Mouse (Mus musculus) layer of hippocampus, adult 9-11 months (tissue): Measurements from ENCODE around the gene Igsf8.
"Not testable (repeated sequence)": the region's sequence is repeated elsewhere in the genome, so short reads cannot be mapped to it uniquely, and the experiment has no call there.

Source experiments
- DNase-seq: peaks from one replicate; pipeline ENCODE4 v3.0.0; 2022

Igsf8 gene

DNA sequence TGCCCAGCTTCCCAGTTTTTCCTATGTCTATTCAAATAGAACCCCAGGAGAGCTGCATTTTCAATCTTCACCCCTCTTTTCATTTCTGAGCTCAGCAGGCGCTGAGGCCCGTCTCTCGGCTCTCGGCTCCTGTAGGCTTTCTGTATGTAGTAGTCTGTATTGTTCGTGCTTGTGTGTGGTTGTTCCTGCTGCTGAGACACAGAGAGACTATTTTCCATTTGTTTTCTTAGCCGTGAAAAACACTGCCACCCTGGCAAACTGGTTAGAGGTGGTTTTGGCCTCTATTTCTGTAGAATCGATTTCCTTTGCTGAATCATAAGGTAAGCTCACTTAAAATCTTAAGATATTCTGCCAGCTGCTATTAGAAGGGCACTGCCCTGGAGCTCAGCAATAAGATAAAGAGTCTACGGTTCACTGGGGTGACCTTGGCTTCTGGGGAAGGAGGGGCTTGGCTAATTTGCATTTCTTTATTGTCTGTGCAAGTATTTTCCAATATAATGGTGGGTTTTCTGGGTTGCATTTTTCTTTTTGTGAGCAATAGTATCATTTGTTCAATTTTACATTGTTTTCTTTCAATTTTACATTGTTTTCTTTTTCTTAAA lies at the start of gene Igsf8:
Igsf8 (plus strand) TSS at position 165 of the 602 bp plus-strand sequence.
- no peak for DNase-seq

DNA sequence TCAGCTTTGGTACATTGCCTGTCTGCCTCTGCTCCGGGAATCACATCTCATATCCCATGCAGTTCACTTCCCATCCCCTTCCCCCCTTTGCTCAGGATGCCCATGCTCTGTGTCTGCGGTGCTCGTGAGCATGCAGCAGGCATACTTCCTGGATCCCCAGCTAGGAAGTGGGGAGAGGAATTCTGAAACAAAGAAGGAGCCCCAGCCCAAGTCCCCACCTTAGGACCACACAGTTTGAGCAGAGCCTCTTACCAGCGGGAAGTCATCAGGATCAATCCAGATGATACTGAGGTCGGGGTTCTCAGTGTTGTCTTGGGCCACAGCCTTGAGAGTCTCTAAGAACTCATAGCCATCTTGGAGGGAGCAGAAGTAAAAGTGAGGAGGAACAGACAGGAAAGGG lies 48.7 kb upstream of the Igsf8 start:
- DNase-seq, result no peak

DNA sequence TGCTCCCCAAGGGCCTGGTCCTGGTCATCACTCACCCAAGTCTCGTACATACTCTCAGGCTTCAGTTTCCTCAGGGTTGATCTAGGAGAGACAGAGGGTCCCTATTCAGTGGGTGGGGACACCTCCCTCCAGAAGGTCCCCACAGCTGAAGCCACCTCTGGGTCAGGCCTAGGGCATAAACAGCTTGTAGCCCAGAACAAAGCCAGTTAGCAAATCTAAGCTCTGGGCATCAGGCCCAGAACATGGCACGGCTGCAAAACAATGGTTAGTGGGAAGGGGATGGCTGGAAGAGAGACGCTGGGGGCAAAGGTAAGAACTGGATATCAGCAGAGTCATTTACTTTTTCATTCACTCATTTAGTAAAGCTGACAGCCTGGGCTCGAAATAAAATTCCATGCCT lies 47.7 kb upstream of the Igsf8 start:
- no peak for DNase-seq

DNA sequence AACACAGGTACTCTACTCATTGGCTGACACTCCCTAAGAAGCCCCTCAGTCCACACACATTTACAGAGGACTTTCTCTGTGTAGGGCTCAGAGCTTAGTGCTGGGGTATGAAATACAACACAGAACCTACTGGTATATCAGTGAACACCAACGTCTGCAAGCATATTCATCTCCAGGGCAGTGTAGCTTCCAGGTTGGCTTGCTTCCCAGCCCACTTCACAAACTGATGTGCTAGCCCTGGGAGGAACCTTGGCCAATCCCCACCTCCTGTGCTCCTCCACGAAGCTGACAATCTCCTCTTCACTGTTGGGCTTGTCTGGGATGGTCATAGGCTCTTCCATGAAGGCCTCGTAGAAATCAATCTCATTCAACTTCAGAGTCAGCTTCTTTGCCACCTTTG lies 46.7 kb upstream of the Igsf8 start:
- no peak for DNase-seq

DNA sequence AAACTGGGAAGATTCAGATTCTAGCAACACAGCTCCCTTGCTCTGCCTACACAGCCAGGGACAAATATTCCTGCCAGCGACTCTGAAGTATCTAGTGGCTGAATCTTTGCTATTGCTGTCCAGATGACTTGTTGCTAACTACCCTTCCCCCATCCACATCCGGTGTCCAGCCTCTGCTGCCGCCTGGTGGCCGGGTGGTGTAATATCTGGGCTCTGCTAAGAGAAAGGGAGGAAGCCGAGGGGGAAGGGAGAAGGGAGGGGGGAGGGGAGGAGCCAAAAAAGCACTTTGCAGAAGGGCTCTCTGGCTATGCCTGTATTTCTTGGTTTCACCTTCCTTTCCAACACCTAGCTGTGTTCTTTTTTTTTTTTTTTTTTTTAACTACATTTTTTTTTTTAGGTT lies 44.3 kb upstream of the Igsf8 start:
- DNase-seq, result peak; percentile 90

DNA sequence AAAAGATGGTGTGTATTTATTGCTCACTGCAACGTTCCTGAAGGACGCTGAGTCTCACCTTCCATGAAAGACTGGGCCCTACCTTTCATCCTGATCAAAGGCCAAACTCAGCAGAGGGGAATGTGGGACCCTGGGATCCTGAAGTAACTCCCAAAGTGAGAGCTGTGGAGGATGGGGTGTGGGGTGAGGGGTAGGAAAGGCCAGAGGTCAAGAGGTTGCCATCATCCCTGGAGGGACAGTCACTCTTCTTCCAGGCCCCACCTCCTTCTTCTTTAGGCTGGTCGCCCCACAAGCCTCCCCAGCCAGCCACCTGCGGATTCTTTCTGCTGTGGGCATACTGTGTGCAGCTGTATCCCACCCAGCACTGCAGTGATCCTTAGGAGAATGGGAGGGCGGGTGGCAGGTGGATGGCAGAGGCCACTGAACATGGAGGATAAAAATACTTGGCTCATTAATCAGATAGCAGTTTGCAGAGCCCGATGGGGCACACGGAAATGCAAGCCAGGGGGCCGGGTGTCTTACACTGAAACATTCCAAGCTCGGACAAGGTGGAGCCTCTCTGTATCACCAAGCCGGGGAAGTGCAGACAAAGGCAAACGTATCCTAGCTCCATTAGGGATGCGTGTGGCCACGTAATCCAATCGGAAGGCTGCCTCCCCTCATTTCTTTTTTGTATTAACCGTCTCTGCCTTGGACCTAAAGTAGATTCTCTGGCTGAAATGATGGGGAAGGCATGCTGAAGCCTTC lies 43.1 kb upstream of the Igsf8 start:
- no peak for DNase-seq

DNA sequence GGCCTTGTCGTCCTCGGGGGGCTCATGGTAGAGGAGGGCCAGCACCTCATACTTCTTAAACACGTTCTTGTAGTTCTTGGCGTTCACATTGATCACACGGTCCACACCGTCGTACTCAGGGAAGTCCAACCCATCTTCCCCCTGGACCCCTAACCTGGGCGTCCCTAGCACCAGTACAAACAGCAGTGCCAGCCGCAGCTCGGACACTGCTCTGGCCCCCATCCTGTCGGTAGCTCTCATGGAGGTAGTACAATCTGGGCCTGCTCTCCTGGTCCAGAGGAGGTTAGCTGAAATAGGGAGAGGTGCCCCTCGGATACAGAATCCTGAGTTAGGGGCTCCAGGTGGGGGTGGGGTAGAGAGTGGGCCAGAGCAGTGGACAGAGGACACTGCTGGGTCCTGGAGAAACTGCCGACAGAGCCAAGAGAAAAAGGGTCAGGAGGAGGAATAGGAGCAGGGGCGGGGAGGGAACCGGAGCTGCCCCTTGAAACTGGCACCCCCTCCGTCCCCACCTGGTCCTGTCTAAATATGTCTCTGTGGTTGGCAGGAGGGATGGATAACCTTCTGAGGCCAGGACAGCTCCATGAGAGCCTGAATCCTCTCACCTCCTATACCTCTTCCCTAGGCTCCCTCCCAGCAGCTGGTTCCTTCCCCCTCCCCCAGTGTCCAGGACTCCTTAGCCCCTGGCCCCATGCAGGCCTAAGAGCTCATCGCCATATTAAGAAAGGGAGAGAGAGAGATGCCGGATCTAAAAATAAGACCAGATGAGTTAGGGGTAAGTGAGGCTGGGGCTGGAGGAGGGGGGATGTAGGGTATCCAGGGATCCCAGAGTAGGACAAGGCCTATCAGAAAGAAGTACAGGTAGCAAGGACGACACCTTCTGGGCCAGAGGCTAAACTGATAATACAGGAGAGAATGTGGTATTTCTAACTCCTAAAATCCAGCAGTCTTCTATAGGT lies 41.7 kb upstream of the Igsf8 start, which contains the start of gene Casq1:
Casq1 (minus strand) TSS at position 418 of the 956 bp plus-strand sequence.
- no peak for DNase-seq

DNA sequence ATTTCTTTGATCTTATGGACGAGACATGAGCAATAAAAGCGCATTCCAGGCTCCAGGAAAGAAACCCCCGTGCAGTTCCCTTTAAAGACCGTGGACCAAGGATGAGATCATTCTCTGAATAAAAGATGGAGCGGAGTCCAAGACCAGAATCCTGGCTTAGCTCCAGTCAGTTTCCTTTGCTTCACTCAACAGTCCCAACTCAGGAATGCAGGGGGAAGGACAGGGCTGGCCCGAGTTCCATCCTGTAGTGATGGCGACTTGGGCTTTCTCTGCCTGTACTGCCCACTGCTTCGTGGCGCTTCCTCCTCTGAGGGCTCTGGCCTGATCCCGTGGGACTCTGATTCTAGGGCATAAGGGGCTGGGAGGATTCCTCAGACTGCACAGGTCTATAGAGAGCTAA lies 41.0 kb upstream of the Igsf8 start:
- no peak for DNase-seq

DNA sequence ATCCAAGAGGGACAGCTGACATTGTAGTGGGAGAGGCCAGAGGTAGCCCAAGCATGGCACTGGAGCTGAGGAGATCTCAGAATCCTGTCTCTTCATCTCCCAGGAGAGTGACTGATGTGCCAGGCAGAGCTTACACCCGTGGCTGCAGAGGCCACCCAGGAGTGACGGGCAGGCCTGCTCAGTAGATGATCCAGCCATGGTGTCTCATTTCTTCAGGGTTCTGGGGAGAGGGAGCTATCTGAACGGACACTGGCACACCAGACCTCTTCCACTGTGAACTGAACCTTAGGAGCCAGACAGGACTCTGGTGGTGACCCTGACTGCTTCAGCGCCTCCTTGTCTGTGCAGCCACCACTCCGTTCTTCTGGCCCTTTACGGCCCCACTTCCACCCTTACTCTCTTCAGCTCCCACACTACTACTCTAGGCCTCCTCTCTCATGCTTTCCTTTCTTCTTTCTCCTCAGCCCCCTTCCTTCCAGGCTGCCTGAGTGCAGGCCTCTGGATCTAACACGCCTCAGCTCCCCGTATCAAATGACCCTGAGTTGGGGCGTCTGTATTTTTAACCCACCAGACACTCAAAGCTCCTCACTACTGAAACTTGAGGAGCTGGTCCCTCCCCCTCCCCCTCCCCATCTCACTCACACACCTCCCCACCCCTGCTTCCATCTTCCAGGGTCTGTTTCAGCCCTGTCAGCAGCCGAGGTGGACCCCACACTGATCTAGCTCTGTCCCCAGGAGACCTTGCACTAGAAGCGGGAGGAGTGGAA lies 40.0 kb upstream of the Igsf8 start:
- DNase-seq, result no peak

DNA sequence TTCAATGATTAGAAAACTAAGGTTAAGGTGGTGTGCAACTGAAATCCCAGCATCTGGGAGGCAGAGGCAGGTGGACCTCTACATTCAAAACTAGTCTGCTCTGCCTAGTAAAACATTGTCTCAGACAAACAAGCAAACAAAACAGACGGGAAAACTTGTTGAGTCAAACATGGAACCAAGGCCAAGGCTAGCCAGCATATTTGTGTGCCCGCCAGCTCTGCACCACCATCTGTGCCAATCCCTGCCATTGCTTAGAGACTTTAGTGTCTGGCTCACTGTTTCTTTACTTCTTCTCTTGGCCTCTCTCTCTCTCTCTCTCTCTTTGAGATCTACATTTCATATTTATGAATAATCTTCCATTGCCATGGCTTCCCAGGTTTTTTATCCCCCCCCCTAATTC lies 33.2 kb upstream of the Igsf8 start:
- DNase-seq, result no peak

DNA sequence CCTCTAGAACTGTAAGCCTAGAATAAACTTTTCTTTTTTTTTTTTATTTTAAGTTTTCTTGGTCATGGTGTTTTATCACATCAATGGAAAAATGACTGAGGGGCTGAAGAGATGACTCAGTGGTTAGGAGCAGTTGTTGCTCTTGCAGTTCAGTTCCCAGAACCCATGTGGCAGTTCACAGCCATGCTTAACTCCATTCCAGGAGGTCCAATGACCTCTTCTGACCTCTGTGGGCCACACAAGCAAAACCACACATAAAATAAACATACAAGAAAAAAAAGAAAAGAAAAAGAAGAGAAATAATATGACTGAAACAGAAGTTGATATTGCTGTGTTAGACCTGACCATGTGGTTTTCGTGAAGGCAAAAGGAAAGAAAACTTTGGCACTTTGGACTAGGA lies 32.2 kb upstream of the Igsf8 start:
- DNase-seq, result no peak

DNA sequence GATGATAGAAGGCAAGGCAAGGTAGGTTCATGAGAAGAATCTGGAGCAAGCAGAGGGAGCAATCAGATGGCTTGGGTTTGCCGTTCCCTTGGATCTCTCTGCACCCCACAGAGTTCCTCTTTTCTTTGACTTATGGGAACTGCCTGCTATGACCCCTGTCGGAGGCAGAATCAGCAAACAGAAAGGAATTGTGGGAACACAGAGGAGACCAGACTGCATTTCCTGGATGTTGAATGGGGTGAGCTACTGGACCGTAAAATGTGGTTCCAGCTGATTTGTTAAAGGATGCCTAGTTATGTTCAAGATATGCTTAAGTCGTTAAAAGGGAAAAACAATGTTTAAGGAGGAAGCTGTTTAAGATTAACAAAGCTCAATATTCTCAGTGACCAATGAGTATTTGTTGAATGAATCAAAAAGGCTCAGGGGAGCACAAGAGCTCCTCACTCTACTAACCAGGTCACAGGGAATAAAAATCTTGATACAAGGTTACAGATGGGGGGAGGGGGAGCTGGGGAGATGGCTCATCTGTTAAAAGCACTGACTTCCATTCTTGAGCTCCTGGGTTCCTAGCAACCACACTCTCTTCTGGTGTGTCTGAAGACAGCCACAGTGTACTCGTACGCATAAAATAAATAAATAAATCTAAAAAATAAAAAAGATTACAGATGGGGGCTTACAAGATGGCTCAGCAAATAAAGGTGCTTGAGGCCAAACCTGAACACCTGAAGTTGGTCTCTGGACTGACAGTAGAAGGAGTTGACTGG lies 20.3 kb upstream of the Igsf8 start:
- no peak for DNase-seq

DNA sequence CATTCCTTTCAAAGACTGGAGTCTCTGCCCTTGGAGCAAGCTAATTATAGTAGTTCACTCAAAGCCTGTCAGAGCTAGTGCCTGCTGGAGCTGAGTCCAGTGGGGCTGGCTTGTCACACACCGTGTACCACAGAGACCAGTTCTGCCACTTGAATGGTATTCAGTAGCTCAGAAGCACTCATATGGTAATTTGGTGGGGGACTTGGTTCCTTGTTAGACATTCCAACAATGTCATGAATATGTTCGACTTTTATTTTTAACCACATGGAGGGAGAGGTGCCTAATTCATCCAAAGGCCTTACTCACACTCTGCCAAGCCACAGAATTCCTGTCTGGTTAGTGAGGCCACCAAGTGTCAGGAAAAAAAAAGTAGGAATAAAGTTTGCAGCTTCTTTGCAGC lies 19.0 kb upstream of the Igsf8 start:
- peak; percentile 18 for DNase-seq

DNA sequence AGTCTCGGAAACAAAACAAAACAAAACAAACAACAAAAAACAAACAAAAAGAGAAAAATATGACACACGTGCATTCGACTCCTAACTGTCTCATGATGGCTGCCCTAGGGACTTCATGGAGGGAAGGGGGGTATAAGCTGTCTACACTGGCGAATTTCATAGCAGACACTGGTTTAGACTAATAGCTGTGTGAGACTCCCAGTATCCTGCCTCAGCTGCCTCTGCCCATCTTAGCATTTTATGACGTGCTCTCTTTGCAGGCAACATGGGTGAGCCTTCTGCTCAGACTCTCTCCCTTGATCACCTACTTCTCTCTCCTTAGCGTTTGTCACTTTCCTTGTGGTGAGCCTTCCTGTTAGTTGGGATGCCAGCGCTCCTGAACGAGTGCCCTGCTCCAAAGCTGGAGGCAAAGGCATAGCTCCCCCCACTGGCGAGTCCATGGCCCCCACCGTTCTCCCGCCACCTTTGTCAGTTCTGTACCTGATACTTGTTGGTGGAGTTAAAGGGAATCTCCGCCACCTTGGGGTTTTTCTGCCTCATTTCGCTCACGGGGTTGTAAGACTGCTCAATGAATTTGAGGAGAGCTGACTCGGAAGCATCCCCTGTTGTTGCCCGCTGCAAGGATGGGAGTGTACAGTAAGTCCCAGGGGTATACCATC lies 17.8 kb upstream of the Igsf8 start:
- DNase-seq, result no peak

DNA sequence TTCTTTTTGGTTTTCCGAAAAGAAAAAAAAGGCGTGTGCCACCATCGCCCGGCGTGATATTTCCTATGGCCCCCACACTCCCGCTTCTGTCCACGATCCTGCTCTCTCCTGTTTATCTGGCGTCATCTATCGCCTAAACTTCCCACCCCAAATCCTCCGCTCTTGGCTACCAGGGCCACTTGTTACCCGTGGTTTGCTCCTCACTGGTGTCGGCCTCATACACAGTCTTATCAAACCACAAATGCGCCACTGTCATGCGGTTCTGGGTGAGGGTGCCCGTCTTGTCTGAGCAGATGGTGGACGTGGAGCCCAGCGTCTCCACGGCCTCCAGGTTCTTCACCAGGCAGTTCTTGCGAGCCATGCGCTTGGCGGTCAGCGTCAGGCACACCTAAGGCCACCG lies 16.8 kb upstream of the Igsf8 start:
- DNase-seq, result not testable (repeated sequence)

DNA sequence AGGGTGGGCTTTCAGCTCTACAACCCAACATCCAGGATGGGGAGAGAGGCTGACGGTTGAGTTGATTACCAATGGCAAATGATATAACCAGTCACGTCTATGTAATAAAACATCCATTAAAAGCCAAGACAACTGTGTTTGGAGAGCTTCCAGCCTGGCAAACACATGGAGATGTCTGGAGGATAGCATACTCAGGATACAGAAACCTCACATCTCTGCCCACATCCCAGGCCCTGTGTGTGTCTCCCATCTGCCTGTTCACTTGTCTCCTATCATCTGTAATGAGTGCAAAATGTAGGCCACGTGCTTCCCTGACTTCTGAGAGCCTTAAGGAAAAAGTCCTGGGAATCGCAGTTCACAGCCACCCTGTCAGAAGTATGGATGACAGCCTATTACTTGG lies 14.2 kb upstream of the Igsf8 start:
- peak; percentile 68 for DNase-seq

DNA sequence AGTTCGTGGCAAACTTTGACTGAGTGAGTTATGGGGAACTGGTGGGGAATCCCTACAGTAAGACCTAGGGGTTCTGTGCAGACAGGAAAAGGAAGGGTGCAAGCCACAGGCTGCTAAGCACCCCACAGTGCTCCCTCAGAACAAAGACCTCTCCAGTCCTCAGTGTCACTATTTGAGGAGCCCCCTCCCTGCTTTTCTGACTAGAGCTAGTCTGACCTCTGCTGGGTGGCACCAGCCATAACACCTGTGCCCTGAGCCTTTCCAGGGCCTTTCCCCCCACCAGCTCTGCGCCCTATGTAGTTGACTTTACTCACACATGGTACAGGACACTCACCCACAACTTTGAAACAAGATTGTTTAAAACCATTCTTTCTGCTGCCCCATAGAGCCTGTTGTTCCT lies 13.8 kb upstream of the Igsf8 start:
- DNase-seq, result no peak

DNA sequence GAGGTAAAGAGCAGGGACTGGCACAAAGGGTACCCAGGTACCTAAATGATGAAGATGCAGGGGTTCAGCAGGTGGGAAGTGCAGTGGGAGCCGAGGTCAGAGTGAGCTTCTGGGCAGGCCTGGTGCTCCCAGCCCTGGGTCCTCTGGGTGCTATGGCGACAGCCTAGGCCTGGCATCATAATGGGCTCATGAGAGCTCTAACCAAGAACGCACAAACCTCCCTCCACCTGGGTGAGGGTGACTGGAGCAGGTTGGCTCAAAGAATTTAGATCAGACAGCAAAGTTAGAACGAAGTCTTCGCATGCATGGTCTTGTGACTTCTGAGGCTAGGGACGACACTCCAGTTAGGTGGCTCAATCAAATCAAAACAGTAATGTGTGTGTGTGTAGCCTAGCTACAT lies 3.1 kb upstream of the Igsf8 start, which contains the start of gene Atp1a4:
Atp1a4 (minus strand) TSS at position 101 of the 400 bp plus-strand sequence.
- no peak for DNase-seq

DNA sequence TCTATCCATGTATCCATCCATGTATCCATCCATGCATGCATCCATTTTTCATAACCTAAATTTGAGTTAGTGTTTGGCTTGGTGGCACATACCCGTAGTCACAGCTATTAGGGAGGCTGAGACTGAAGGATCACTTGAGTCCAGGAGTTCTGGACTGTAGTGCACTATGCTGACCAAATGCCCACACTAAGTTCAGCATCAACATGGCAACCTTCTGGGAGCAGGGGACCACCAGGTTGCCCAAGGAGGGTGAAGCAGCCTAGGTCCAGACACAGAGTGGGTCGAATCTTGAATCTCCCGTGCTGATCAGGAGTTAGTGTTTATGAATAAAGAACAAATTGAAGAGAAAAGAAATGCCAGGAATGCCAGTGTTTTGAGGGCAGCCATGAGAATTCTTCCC lies 9.8 kb downstream of the Igsf8 start:
- no peak for DNase-seq

DNA sequence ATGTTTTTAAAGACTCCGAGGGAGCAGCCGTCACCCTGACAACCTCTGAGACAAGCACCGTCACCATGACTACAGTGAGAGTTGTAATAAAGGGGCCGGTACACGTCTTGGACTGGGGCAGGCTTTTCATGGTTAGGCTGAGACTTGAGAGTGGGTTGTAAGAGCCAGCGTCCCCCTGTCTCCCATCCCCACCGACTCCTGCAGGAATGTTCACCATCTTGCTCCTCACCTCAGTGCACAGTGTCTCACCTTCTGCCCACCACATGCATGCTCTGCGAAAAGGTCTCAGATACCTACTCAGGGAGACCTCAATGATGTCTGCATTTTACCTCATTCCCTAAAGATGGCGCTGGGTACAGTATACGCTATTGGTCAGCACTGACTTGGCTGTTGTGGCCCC lies 10.3 kb downstream of the Igsf8 start:
- DNase-seq, result no peak

DNA sequence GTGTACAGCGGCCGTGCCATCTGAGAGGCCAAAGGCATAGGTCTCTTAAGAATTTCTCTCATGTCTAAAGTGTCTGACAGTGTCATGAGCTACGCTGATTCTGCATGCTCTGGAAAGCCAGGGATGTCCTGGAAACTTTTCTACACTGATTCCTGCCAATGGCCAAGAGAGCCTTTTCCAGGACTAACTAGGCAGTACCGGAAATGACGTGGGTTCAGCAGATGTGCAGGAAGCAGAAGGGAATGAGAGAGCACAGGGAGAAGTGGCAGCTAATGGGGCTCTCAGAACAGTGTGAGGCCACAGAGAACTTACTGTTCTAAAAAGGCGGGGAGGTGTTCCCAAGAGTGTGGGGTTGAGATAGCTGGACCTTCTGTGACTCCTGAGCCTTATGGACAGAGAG lies 11.9 kb downstream of the Igsf8 start:
- DNase-seq, result no peak
